13 mouse cellular contexts compared by ENCODE assay signal in the genomic region with DNA sequence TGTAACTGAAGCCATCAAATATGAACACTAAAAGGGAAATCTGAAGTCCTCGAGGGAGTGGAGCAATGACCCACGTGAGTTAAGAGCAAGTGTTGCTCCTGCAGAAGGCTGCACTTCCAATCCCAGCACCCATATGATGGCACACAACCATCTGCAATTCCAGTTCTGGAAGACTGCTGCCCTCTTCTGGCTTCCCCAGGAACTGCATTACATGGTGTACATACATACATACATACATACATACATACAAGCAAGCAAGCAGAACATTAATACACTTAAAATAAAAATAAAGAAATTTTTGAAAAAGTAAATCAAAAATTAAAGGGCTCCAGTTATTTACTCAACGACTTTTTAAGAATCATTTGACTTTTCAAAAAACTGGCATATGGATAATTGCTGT. TPM values are rescaled to one million over a fixed set of nuclear protein-coding genes. Genes with fewer than 3 reads are reported as not detected.
A peak's percentile ranks its signal among the peaks of the same experiment; 100 is the strongest.
DNase-seq lines count a peak whose midpoint lies in the region; ATAC-seq and TF ChIP-seq lines count a peak whose summit lies in the region.
"Had no signal": no experiment of that assay in that cellular context is flagged by ENCODE, and none has a peak within 500 bp of the region (broad histone marks: within the 10 kb centered on the region; RNA-seq: fewer than 3 reads in every experiment).

No protein-coding gene starts in this region.

- no peaks in the 10 kb centered on the region for H3K4me1 ChIP-seq in kidney, postnatal 0 days (replicated peaks; ENCODE audit: insufficient read depth, low read length)
- no peaks in the 10 kb centered on the region; the same call in 1 of the 2 replicates for H3K4me1 ChIP-seq in kidney, adult 2 months (ENCODE audit: control insufficient read depth, insufficient read depth, low read length)
- H3K4me1 ChIP-seq: embryonic facial prominence, embryonic 10.5 days had no signal

- no peak overlapping the region for H3K9ac ChIP-seq in kidney, postnatal 0 days (ENCODE audit: low read depth, low read length)
- H3K9ac ChIP-seq: hindbrain, embryonic 14.5 days; neural tube, embryonic 15.5 days had no signal

- H3K36me3 ChIP-seq in kidney, postnatal 0 days (ENCODE audit: insufficient read depth, low read length) = no peaks in the 10 kb centered on the region
- no peaks in the 10 kb centered on the region for H3K36me3 ChIP-seq in kidney, adult 2 months (ENCODE audit: control insufficient read depth, insufficient read depth, low read length)
- H3K36me3 ChIP-seq: embryonic facial prominence, embryonic 10.5 days; neural tube, embryonic 15.5 days had no signal

- 93% methylated on average over 3 of the region's 3 CpGs for WGBS in kidney, postnatal 0 days
- 94% methylated on average over 3 of the region's 3 CpGs for WGBS in kidney, adult 2 months

- H3K27me3 ChIP-seq in kidney, postnatal 0 days (ENCODE audit: insufficient read depth, low read length) = no peaks in the 10 kb centered on the region
- H3K27me3 ChIP-seq in kidney, adult 2 months (replicated peaks; ENCODE audit: control insufficient read depth, insufficient read depth, low read length) = no peaks in the 10 kb centered on the region
- H3K27me3 ChIP-seq: neural tube, embryonic 15.5 days had no signal

- no peaks in the 10 kb centered on the region for H3K9me3 ChIP-seq in kidney, postnatal 0 days (replicated peaks; ENCODE audit: low read length)
- H3K9me3 ChIP-seq: embryonic facial prominence, embryonic 10.5 days; neural tube, embryonic 15.5 days had no signal

- H3K4me2 ChIP-seq in kidney, postnatal 0 days (ENCODE audit: low read length) = no peak overlapping the region
- H3K4me2 ChIP-seq: hindbrain, embryonic 14.5 days; neural tube, embryonic 15.5 days had no signal

- peak; percentile 31; the same call in 1 of the 2 replicates for TF ChIP-seq CTCF in kidney, postnatal 0 days (IDR thresholded peaks at IDR 0.05; ENCODE audit: low read depth)
- TF ChIP-seq CTCF in kidney, adult 2 months (conservative IDR thresholded peaks at IDR 0.05; ENCODE audit: insufficient read depth, insufficient read length, low read depth, low read length) = no peak

- no peak overlapping the region for H3K27ac ChIP-seq in kidney, postnatal 0 days
- H3K27ac ChIP-seq in kidney, adult 2 months (ENCODE audit: insufficient read depth, low read depth, low read length) = no peak overlapping the region
- H3K27ac ChIP-seq: embryonic facial prominence, embryonic 10.5 days; hindbrain, embryonic 14.5 days; neural tube, embryonic 15.5 days had no signal

- ATAC-seq in kidney, postnatal 0 days (replicated peaks; ENCODE audit: low FRiP score, low read depth) = no peak
- ATAC-seq: midbrain, embryonic 16.5 days had no signal

- no peak overlapping the region for H3K4me3 ChIP-seq in kidney, postnatal 0 days (replicated peaks; ENCODE audit: low read depth, low read length)
- H3K4me3 ChIP-seq in kidney, adult 2 months (ENCODE audit: insufficient read depth, low read depth, low read length) = no peak overlapping the region
- H3K4me3 ChIP-seq: embryonic facial prominence, embryonic 10.5 days; neural tube, embryonic 15.5 days had no signal

- DNase-seq in kidney, postnatal 0 days (ENCODE audit: low spot score) = no peak
- DNase-seq in kidney, adult 2 months = no peak
- peak; percentile 17 for DNase-seq in thymus, postnatal 0 days (ENCODE audit: low spot score)
- DNase-seq in thymus, adult 18-20 months = no peak
- peak; percentile 11 for DNase-seq in MEL-GATA-1-ER (ENCODE audit: extremely low read depth, low read depth)
- peak; percentile 10 for DNase-seq in testis, postnatal 14 days (ENCODE audit: low spot score)
- no peak for DNase-seq in frontal cortex, postnatal 14 days (ENCODE audit: low spot score in 2 of 2)
- no peak for DNase-seq in layer of hippocampus, adult 9-10 months (ENCODE audit: low spot score)
- DNase-seq: cerebellum, adult 8-10 months had no signal

- TF ChIP-seq POLR2A in kidney, adult 2 months (IDR thresholded peaks at IDR 0.05; ENCODE audit: low read depth, low read length) = no peak

RNA-seq across cellular contexts. Expression of a gene that starts 58.7 kb away (rescaled TPM):
- 30.8 and 32.1 TPM in 2 replicates for polyA plus RNA-seq in kidney, postnatal 0 days (2015; fragmentation: Nextera tagmentation; extraction: Ambion mirVana)
- 20.9 TPM in 2 replicates for polyA plus RNA-seq in kidney, adult 2 months (2012; rRNA removed)
- 8.2 and 10.6 TPM in 2 replicates for polyA plus RNA-seq in thymus, postnatal 0 days (2015; fragmentation: Nextera tagmentation; extraction: Ambion mirVana)

Comparison
In these comparisons a context has a peak if more than half of its experiments do, and no peak if none do; other contexts are left out.
1. DNase-seq: peak in thymus, postnatal 0 days (single experiment), MEL-GATA-1-ER (single experiment) and testis, postnatal 14 days (single experiment); none in kidney, postnatal 0 days (single experiment), kidney, adult 2 months (single experiment), thymus, adult 18-20 months (0 of 2), frontal cortex, postnatal 14 days (0 of 2) and layer of hippocampus, adult 9-10 months (single experiment).